Mouse (Mus musculus) cerebellum, postnatal 4 days (tissue): ENCODE data around the gene Smim7.
A peak's percentile ranks its signal among the peaks of the same experiment; 100 is the strongest.

Experiments used
- DNase-seq, 2 experiments: peaks; one replicate each; pipeline ENCODE4 v3.0.0; 2022; ENCODE audit warnings: low spot score in 2 of 2, mixed read lengths in 1 of 2

The Smim7 gene

GRCm38 (mm10) chr8:72570633-72571610, at the start of gene Smim7:
Gene Smim7 (minus strand): TSS chr8:72571088.
- DNase-seq, result peak; percentile 87 to 95

- peak in 1 of 2 experiments; percentile 53 for DNase-seq
These were observed 19.3 kb upstream of the Smim7 start for GRCm38 (mm10) chr8:72590198-72590597.

- no peak for DNase-seq
These were observed 18.4 kb upstream of the Smim7 start for GRCm38 (mm10) chr8:72589286-72589685.

- DNase-seq, result no peak
These were observed 18.0 kb upstream of the Smim7 start for GRCm38 (mm10) chr8:72588865-72589264.

GRCm38 (mm10) chr8:72587806-72588205, 16.9 kb upstream of the Smim7 start:
- DNase-seq, result no peak

GRCm38 (mm10) chr8:72584390-72584789, 13.5 kb upstream of the Smim7 start:
- no peak for DNase-seq

GRCm38 (mm10) chr8:72583056-72583771, 12.3 kb upstream of the Smim7 start:
- no peak for DNase-seq

GRCm38 (mm10) chr8:72579374-72579773, 8.5 kb upstream of the Smim7 start:
- no peak for DNase-seq

GRCm38 (mm10) chr8:72577941-72578340, 7.1 kb upstream of the Smim7 start:
- no peak for DNase-seq

GRCm38 (mm10) chr8:72577266-72577665, 6.4 kb upstream of the Smim7 start:
- DNase-seq, result no peak

GRCm38 (mm10) chr8:72575915-72576314, 5.0 kb upstream of the Smim7 start:
- DNase-seq, result no peak

- no peak for DNase-seq
These were observed 2.6 kb upstream of the Smim7 start for GRCm38 (mm10) chr8:72573450-72573849.

- no peak for DNase-seq
These were observed 1.6 kb upstream of the Smim7 start for GRCm38 (mm10) chr8:72572507-72572906.

- DNase-seq, result peak; percentile 51 to 63
These were observed 954 bp upstream of the Smim7 start, which contains the start of gene Tmem38a for GRCm38 (mm10) chr8:72571611-72572473. Gene Tmem38a (plus strand): TSS chr8:72572055.

- no peak for DNase-seq
These were observed 4.9 kb downstream of the Smim7 start for GRCm38 (mm10) chr8:72565970-72566369.

GRCm38 (mm10) chr8:72561111-72561689, 9.7 kb downstream of the Smim7 start:
- DNase-seq, result no peak

GRCm38 (mm10) chr8:72555770-72556169, 15.1 kb downstream of the Smim7 start:
- DNase-seq, result no peak

- no peak for DNase-seq
These were observed 21.5 kb downstream of the Smim7 start for GRCm38 (mm10) chr8:72549314-72549892.

- DNase-seq, result peak; percentile 7 to 33
These were observed 22.1 kb downstream of the Smim7 start for GRCm38 (mm10) chr8:72548644-72549313.
